Mouse (Mus musculus): ENCODE results near the gene Fbxo46. TPM values are rescaled to one million over a fixed set of nuclear protein-coding genes. Genes with fewer than 3 reads are reported as not detected.

Gene Fbxo46
- total RNA-seq, 2 experiments from 2014 or later, result 13.7 to 14.6 TPM

Small RNAs within 50 kb of the gene (microRNA-seq; reads per million reads assigned to microRNA genes)
- gene Mir3100, result 1.3 reads per million
- gene Mir330, result 419 reads per million, percentile 64 among the genes with 10 or more reads in this experiment

Other genes starting within 250 kb of the Fbxo46 start
- 10 to 100 TPM in 1 of 2 experiments, 1 to 10 TPM in 1; 7.2 to 12.0 TPM for gene Pglyrp1, start 248.5 kb upstream of the Fbxo46 start, total RNA-seq (2021)
- 10 to 100 TPM; 16.5 to 19.2 TPM for gene Ccdc61, start 209.4 kb upstream of the Fbxo46 start, total RNA-seq (2021)
- 1 to 10 TPM; 7.8 to 8.2 TPM for gene Nova2, start 194.0 kb upstream of the Fbxo46 start, total RNA-seq (2021)
- under 1 TPM in 1 of 2 experiments, not detected in 1; 0.20 TPM for gene Nanos2, start 132.5 kb upstream of the Fbxo46 start, total RNA-seq (2021)
- 1 to 10 TPM; 7.2 to 8.3 TPM for gene Mypop, start 128.6 kb upstream of the Fbxo46 start, total RNA-seq (2021)
- 10 to 100 TPM; 44.3 to 49.1 TPM for gene Irf2bp1, start 115.8 kb upstream of the Fbxo46 start, total RNA-seq (2021)
- 1 to 10 TPM in 1 of 2 experiments, under 1 TPM in 1; 0.50 to 4.5 TPM for gene Foxa3, start 96.3 kb upstream of the Fbxo46 start, total RNA-seq (2021)
- 100 to 1,000 TPM; 109 to 119 TPM for gene Sympk, start 95.5 kb upstream of the Fbxo46 start, total RNA-seq (2021)
- not detected for gene Rsph6a, start 65.2 kb upstream of the Fbxo46 start, total RNA-seq (2021)
- gene Dmwd, start 43.6 kb upstream of the Fbxo46 start, total RNA-seq (2021), result 10 to 100 TPM; 67.0 to 70.3 TPM
- gene Dmpk, start 36.0 kb upstream of the Fbxo46 start, total RNA-seq (2021), result 10 to 100 TPM; 70.0 to 74.7 TPM
- gene Six5, start 25.3 kb upstream of the Fbxo46 start, total RNA-seq (2021), result 10 to 100 TPM; 23.4 to 25.3 TPM
- under 1 TPM; 0.59 to 0.98 TPM for gene Gm4969, start 1.5 kb upstream of the Fbxo46 start, total RNA-seq (2021)
- gene Qpctl, start 29.4 kb downstream of the Fbxo46 start, total RNA-seq (2021), result 10 to 100 TPM; 16.1 TPM
- 100 to 1,000 TPM; 111 to 116 TPM for gene Snrpd2, start 29.9 kb downstream of the Fbxo46 start, total RNA-seq (2021)
- gene Gipr, start 46.3 kb downstream of the Fbxo46 start, total RNA-seq (2021), result 1 to 10 TPM; 1.9 to 2.5 TPM
- 10 to 100 TPM; 44.8 to 46.7 TPM for gene Eml2, start 56.6 kb downstream of the Fbxo46 start, total RNA-seq (2021)
- gene Gpr4, start 92.7 kb downstream of the Fbxo46 start, total RNA-seq (2021), result 1 to 10 TPM; 4.5 to 4.8 TPM
- gene Opa3, start 108.5 kb downstream of the Fbxo46 start, total RNA-seq (2021), result 10 to 100 TPM; 23.6 to 24.1 TPM
- gene Vasp, start 152.0 kb downstream of the Fbxo46 start, total RNA-seq (2021), result 10 to 100 TPM; 83.7 to 89.3 TPM
- under 1 TPM in 1 of 2 experiments, not detected in 1; 0.39 TPM for gene Ppm1n, start 160.2 kb downstream of the Fbxo46 start, total RNA-seq (2021)
- gene Rtn2, start 162.8 kb downstream of the Fbxo46 start, total RNA-seq (2021), result 10 to 100 TPM; 19.3 to 28.8 TPM
- under 1 TPM; 0.85 to 0.98 TPM for gene Fosb, start 190.2 kb downstream of the Fbxo46 start, total RNA-seq (2021)
- 10 to 100 TPM; 38.6 to 45.2 TPM for gene Ercc1, start 224.9 kb downstream of the Fbxo46 start, total RNA-seq (2021)
- 10 to 100 TPM; 14.1 to 16.1 TPM for gene Cd3eap, start 239.6 kb downstream of the Fbxo46 start, total RNA-seq (2021)
- 1 to 10 TPM; 9.1 to 9.6 TPM for gene Ppp1r13l, start 239.9 kb downstream of the Fbxo46 start, total RNA-seq (2021)